Mouse (Mus musculus): ENCODE results near the gene Tef.

DNA sequence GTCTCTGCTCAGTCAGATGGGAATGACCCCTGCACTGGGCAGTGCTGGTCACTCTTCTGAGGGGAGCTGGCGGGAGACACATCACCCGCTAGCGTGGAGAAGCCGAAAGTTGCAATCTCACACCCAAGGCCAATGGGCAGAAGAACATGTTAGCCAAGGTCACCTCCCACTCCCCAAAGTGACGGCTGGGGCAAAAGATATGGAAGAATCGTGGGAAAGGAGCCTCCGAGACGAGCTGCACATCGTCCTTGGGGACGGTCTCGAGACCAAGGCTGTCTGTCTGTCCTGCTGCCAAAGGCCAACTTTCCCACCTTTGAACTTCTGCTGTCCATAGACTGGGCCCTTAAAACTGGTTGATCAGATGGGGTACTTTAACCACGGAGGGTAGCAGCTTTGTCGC is 14.7 kb upstream of the Tef start:
- TF ChIP-seq CTCF (IDR thresholded peaks at IDR 0.05; ENCODE audit: control insufficient read depth, insufficient read depth, low read length) (no peak), POLR2A (IDR thresholded peaks at IDR 0.05; ENCODE audit: borderline replicate concordance, control insufficient read depth, low read depth, low read length) (no peak)

All from bone marrow, adult 2 months (tissue).